Mouse (Mus musculus) gastrocnemius, postnatal 10 days (tissue): Measurements from ENCODE around the gene Hbb-y. TPM values are rescaled to one million over a fixed set of nuclear protein-coding genes. Genes with fewer than 3 reads are reported as not detected.
"Not testable (repeated sequence)": the region's sequence is repeated elsewhere in the genome, so short reads cannot be mapped to it uniquely, and the experiment has no call there.

ENCODE experiments used
- DNase-seq: peaks from one replicate; pipeline ENCODE4 v3.0.0; 2021; ENCODE audit warnings: mixed read lengths
- long read RNA-seq, 2 experiments: library from polyadenylated mRNA; stranded (forward); transcript quantifications; one replicate each; pipeline ENCODE4 v2.0.0; 2021
- total RNA-seq, 2 experiments: library from RNA; stranded (reverse); gene quantifications; 2 replicates each; pipeline ENCODE4 v1.2.3; 2021

Gene Hbb-y
- total RNA-seq, result not detected
- long read RNA-seq, experiment 1, result 0 reads
- long read RNA-seq, experiment 2, result 0 reads

- no peak for DNase-seq
These were observed at the start of gene Hbb-y for GRCm38 (mm10) chr7:103853090-103853489. TSS of gene Hbb-y (minus strand) at chr7:103853216.

GRCm38 (mm10) chr7:103894385-103894784 is 41.4 kb upstream of the Hbb-y start, which contains the start of gene Olfr64:
TSS of gene Olfr64 (minus strand) at chr7:103894485.
- DNase-seq, result no peak

DNA sequence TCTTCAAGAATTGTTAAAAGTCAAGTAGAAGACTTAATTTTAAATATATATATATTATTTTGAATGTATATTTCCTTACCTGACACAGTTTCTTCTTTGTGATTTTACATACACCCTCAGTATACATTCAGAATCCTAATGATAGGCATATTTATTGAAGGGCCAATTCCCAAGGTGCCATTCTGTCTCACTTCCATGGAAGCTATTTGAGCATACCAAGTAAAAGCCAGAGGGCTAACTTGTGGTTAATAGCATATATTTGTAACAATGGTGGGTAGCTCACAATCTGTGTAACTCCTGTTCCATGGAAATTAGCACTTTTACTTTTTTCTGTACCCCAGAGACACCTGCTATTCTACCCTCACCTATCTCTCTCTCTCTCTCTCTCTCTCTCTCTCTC is 33.1 kb upstream of the Hbb-y start, which contains the start of gene Olfr66:
Olfr66 (minus strand) TSS at position 101 of the 400 bp plus-strand sequence.
- no peak for DNase-seq

DNA sequence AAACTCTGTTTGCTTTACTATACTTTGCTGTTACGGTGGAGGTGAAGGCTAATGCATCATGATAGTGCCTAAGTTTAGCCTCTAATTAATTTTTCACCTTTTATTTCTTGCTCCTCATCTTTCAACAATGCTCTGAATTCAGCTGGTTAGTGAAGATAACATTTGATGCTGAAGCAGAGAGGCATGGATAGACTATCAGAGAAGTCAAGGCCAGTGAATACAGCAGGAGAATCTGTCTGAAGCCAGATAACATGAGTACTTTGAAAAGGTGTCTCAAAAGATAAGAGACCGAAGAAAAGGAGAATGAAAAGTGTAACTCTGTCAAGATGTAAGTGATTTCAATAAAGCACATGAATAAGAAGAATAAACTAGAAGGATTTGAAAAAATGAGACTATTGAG is 24.1 kb upstream of the Hbb-y start:
- no peak for DNase-seq

DNA sequence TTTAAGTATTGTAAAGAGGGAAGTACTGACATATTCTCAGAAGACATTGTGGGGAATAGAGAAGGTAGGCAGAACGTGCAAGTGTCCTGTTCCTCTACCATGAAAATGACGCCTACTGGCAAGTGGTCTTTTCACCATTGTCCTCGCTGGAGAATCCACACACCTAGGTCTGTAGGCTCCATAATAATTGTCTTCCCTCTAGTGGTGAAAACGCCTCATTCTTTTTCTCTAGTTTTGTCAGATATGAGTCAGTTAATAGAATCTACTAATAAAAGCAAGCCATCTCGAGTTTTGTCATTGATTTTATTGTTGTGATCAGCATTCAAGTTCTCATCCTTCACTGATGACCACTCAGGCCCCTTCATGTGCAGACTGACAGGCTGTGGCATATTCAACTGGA is 21.4 kb upstream of the Hbb-y start:
- DNase-seq, result no peak

DNA sequence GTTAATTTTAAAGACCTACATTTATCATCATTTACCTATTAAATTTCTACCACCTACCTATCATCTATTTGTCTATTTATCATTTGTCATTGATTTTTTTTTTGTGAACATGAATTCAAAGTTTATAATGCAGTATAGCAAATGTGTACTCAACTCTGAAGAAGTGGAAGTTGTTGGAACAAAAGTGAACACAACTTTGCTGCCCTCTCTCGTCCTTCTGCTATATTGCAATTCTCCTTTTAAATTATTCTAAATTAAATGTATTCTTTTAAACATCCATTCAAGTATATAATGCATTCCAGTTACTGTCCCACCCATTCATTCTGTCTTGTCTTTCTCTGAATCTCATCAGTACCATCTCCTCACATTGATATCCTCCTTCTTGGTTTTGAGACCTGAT is 20.0 kb upstream of the Hbb-y start:
- DNase-seq, result no peak

GRCm38 (mm10) chr7:103870667-103871066 is 17.7 kb upstream of the Hbb-y start:
- no peak for DNase-seq

- DNase-seq, result no peak
These were observed 12.7 kb upstream of the Hbb-y start for GRCm38 (mm10) chr7:103865716-103866115.

DNA sequence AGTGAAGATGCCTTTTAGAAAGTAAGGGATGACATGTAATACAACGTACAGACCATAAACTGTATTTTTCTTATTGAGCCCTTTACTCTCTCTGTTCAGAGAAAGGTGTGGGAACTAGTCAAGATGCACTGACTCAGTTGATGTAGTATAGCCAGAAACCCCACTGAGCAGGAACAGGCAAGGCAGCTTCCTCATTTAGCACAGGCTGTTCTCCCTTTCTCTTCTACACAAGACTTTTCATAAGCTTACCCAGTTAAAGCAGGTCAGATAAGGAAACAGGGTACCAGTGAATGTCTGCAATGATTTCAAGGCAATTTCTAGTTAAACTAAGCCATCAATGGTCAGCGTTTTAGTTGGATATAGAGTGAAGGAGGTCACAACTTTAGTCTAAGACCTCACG is 8.5 kb upstream of the Hbb-y start:
- no peak for DNase-seq

- no peak for DNase-seq
These were observed 7.8 kb upstream of the Hbb-y start for GRCm38 (mm10) chr7:103860855-103861254.

DNA sequence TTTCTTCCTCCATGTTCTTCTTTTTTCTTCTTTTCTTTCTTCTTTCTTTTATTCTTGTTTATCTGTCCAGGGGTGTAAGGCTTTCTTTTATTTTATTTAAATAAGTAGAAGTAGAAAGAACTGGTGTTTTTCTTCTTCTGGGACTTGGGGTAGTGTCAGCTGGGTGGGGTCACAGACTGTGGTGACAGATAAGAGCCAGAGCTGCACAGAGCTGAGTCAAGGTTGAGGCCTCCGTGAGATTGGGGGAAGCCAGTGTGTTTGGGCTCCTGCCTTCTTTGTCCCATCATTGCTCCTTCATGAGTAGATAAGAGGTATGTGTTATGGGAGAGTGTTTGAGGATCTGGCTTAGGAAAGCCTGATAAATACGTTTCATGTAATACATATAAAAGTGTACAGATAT is 6.1 kb upstream of the Hbb-y start:
- DNase-seq, result no peak

DNA sequence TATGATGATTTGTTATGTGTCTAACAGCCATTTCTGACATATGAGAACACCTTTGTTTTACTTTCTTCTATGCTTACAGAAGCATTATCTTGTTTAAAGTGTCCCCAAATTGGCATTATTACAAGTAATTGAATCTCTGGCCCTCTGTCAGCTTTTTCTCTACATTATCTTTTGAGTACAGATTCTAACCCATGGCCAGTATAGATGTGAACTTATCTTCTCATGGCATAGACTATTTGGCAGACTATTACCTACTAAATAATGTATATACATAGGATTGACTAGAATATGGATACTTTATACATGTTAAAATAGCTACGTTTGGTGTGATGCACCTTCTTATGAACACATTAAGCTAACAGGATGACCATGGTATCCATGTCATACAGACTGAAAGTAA is 1.7 kb upstream of the Hbb-y start:
- DNase-seq, result no peak

DNA sequence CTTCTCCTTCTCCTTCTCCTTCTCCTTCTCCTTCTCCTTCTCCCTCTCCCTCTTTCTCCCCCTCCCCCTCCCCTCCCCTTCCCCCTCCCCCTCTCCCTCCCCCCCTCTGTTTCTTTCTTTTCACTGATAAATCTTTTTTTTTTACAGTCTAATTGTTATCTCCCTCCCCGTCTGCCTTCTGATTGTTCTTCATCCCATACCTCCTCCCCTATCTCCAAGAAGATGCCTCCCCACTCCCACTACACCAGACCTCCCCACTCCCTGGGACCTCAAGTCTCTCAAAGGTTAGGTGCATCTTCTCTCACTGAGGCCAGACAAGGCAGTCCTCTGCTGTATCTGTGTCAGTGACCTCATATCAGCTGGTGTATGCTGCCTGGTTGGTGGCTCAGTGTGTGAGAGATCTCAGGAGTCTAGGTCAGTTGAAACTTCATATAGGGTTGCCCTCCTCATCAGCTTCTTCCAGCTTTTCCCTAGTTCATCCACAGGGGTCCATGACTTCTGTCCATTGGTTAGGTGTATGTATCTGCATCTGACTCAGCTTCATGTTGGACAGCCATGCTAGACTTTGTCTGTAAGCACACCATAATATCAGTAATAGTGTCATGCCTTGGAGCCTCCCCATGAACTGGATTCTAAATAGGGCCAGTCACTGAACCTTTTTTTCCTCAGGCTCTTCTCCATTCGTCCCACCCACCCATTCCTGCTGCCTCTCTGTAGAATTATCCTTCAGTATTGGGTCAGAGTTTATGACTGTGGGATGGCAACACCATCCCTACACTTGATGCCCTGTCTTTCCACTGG is 8.3 kb downstream of the Hbb-y start:
- no peak for DNase-seq

GRCm38 (mm10) chr7:103843034-103843433 is 10.0 kb downstream of the Hbb-y start, which contains the start of gene Hbb-bh1:
TSS of gene Hbb-bh1 (minus strand) at chr7:103843164.
- DNase-seq, result no peak

DNA sequence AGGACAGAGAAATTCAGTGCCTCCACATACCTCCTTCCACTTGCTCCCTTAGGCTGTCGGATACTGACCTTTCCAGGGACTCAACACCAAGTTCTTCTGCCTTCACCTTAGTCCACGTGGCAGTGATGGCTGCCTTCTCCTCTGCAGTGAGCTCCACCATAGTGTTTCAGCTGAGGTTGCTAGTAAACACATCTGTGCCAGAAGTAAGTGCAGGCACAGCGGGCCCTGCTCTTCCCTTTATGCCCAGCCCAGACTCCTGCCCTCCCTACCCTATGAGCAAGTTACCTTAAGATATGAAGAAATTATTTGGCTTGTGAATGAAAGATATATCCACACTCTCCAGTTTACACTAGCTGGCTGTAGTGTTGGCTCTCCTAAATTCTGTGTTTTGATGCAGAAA is 12.7 kb downstream of the Hbb-y start, which contains the start of gene Hbb-bh2:
Hbb-bh2 (minus strand) TSS at position 253 of the 400 bp plus-strand sequence.
- no peak for DNase-seq

DNA sequence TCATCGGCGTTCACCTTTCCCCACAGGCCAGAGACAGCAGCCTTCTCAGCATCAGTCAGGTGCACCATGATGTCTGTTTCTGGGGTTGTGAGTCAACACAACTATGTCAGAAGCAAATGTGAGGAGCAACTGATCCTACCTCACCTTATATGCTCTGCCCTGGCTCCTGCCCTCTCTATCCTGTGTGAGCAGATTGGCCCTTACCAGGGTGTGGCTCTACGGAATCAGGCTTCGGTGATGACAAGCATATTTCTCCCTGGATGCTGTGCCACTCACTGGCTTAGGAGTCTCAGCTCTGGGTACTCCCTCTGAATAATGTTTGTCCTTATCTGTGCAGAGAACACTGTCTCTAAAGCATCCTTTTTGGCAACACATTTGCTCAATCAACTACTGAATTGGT is 25.2 kb downstream of the Hbb-y start, which contains the start of gene Hbb-bs:
Hbb-bs (minus strand) TSS at position 289 of the 400 bp plus-strand sequence.
- no peak for DNase-seq

DNA sequence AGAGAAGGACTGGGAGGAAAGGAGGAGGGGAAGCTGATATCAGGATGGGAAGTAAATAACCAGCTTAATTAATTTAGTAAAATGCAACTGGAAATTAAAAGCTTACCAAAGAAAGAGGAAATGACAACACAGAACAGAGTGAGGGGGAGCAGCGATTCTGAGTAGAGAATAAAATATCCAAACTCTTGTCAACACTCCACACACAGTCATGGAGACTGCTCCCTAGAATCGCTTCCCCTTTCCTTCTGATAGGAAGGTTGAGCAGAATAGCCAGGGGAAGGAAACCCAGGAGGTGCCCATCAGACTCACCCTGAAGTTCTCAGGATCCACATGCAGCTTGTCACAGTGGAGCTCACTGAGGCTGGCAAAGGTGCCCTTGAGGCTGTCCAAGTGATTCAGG is 25.9 kb downstream of the Hbb-y start:
- DNase-seq, result not testable (repeated sequence)

DNA sequence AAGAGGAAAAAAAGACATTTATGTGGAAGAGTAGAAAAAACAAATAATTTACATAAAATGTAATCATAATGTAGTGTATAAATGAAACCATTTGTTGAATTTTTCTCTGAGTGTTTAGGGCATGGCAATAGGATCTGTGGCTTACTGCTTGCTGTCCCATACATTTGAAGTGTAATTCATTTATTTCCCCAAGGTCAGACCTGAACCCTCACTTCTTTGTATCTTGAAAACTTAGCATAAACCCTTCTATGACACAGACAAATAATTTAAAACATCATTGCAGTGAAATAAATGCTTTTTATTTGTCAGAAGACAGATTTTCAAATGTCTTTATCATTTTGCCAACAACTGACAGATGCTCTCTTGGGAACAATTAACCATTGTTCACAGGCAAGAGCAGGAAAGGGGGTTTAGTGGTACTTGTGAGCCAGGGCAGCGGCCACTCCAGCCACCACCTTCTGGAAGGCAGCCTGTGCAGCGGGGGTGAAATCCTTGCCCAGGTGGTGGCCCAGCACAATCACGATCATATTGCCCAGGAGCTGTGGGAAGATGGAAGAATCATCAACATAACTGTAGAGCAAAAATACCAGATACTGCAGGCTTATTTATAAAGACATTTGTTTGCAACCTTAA is 26.6 kb downstream of the Hbb-y start:
- no peak for DNase-seq

DNA sequence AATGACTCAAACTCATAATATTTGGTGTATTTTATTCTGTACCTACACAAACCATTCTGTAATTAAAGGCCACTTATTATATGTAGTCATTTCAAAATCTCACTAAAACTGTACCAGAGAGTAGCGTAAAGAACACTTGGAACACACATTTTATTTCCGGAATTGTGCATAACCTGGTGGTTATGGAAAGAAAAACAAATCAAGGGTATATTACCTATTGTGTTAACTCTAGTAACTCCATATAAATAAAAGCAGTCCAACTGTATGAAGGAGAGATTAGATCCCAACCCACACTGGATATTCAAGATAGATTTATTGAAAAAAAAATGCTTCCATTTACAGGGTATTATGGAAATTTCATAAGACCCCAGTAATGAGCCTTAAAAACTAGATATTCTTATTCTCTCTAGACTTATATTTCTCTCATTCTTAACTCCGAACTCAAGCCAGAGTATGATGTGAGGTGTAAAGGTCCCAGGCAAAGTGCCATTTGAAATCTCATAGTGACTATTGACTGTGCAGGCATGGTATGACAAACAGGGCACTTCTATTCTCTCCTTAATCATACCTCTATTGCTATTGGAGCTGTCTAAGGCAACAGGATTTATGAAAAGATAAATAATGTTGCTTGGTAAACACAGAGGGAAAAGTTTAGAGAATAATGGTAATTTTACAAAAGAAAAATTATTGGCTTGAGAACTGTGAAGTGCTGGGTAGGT is 27.3 kb downstream of the Hbb-y start:
- no peak for DNase-seq

DNA sequence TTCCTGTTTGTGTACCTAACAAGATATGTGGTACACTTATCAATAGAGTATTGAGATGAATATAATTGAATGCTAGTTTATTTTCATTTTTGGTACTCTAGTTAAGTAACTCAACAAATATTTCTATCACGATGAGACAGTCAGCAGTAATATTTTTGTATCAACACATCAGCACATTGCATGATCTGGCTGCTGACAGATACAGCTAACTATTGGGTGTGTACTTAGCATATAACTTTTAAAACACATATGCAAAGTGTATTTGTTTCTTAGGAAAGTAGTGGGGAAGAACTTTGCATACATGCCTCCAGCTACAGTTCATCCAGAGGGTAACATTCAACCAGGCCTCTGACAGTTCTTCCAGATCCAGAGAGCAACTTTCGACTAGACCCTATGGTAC is 28.4 kb downstream of the Hbb-y start:
- no peak for DNase-seq

DNA sequence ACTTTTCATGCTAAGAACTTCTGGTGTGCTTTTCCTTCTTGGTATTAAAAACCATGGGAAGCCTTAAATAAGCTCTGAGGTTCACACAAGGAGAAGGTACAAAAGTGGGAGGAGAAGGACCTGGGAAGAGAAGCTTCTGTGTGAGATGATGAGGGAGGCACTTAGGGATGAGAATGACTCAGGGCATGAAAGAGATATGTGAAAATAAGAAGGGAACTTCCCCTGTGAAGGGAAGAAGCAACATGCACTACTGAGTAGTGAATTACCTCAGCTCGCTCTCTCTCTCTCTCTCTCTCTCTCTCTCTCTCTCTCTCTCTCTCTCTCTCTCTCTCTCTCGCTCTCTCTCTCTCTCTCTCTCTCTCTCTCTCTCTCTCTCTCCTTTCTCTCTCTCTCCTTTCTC is 37.9 kb downstream of the Hbb-y start:
- DNase-seq, result not testable (repeated sequence)

- DNase-seq, result no peak
These were observed 39.2 kb downstream of the Hbb-y start, which contains the start of gene Hbb-bt for GRCm38 (mm10) chr7:103813766-103814165. TSS of gene Hbb-bt (minus strand) at chr7:103813996.

DNA sequence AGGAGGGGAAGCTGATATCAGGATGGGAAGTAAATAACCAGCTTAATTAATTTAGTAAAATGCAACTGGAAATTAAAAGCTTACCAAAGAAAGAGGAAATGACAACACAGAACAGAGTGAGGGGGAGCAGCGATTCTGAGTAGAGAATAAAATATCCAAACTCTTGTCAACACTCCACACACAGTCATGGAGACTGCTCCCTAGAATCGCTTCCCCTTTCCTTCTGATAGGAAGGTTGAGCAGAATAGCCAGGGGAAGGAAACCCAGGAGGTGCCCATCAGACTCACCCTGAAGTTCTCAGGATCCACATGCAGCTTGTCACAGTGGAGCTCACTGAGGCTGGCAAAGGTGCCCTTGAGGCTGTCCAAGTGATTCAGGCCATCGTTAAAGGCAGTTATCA is 39.9 kb downstream of the Hbb-y start:
- not testable (repeated sequence) for DNase-seq
